Mouse (Mus musculus) olfactory bulb, adult 2 months (tissue): ENCODE data around the gene Armc3. TPM values are rescaled to one million over a fixed set of nuclear protein-coding genes. Genes with fewer than 3 reads are reported as not detected.
A peak's percentile ranks its signal among the peaks of the same experiment; 100 is the strongest.

Source experiments
- H3K27ac ChIP-seq: fragments of 200-500 bp; 2 replicates; pipeline ENCODE4 v1.5.1; 2012; ENCODE audit warnings: low read depth, low read length; ENCODE audit not compliant: insufficient read depth
- H3K4me1 ChIP-seq: fragments of 200-500 bp; 2 replicates; pipeline ENCODE4 v1.6.1; 2012; ENCODE audit warnings: low read length; ENCODE audit not compliant: control insufficient read depth, insufficient read depth
- H3K4me3 ChIP-seq: fragments of 200-500 bp; 2 replicates; pipeline ENCODE4 v1.5.1; 2012; ENCODE audit warnings: mild to moderate bottlenecking, low read depth, low read length, moderate library complexity; ENCODE audit not compliant: insufficient read depth
- CTCF ChIP-seq: fragments of 200-500 bp; IDR thresholded peaks from 2 replicates; pipeline ENCODE4 v1.5.1; 2012; ENCODE audit warnings: low read depth, mild to moderate bottlenecking, low read length, moderate library complexity; ENCODE audit not compliant: insufficient read depth
- POLR2A ChIP-seq: fragments of 200-500 bp; IDR thresholded peaks from 2 replicates; pipeline ENCODE4 v1.6.1; 2012; ENCODE audit warnings: mild to moderate bottlenecking, low read depth, low read length, moderate library complexity; ENCODE audit not compliant: insufficient read depth
- WGBS: fragments of 180-500 bp; shearing (Covaris S2); methylation state at CpG from one replicate; pipeline ENCODE4 v1.1.7; 2018; 5-methylcytosine and 5-hydroxymethylcytosine counted together
- polyA plus RNA-seq: library from polyadenylated mRNA; stranded (reverse); fragments of >200 nt; gene quantifications from 2 replicates; pipeline ENCODE4 v1.2.4, GENCODE M21; 2012; ENCODE audit warnings: low replicate concordance; ENCODE audit not compliant: missing spikeins, insufficient read depth, insufficient read length

Armc3 gene
- polyA plus RNA-seq = not detected in 2 replicates

GRCm38 (mm10) chr2:19198452-19199365, at the start of gene Armc3:
Armc3 (plus strand) TSS chr2:19199302.
- no peak within 1 kb of the TSS for H3K27ac ChIP-seq
- peaks cover 8% of the 10 kb centered on the region for H3K4me1 ChIP-seq
- H3K4me3 ChIP-seq = peak within 1 kb of the TSS; percentile 50
- WGBS = 12% methylated on average over 24 of the region's 24 CpGs
- TF ChIP-seq POLR2A (0 out of 2 replicates have a peak, but pooled peaks have one; percentile 16), CTCF (no peak)

- WGBS = 81% methylated on average over 1 of the region's 1 CpGs
- Histone ChIP-seq H3K27ac (no peak overlapping the region), H3K4me1 (0 out of 2 replicates have a peak, but pooled peaks cover 4% of the 10 kb centered on the region), H3K4me3 (no peak overlapping the region)
- no peak for TF ChIP-seq POLR2A
- no peak for TF ChIP-seq CTCF
Observed at GRCm38 (mm10) chr2:19152687-19153086, 46.4 kb upstream of the Armc3 start.

GRCm38 (mm10) chr2:19156176-19156575, 42.9 kb upstream of the Armc3 start:
- no peak overlapping the region for H3K4me3 ChIP-seq
- TF ChIP-seq CTCF (no peak), POLR2A (no peak)
- 86% methylated on average over 4 of the region's 4 CpGs for WGBS
- H3K27ac ChIP-seq = no peak overlapping the region
- H3K4me1 ChIP-seq = no peaks in the 10 kb centered on the region

- 45% methylated on average over 5 of the region's 5 CpGs for WGBS
- no peaks in the 10 kb centered on the region for H3K4me1 ChIP-seq
- no peak overlapping the region for H3K4me3 ChIP-seq
- no peak overlapping the region for H3K27ac ChIP-seq
- TF ChIP-seq CTCF (no peak), POLR2A (no peak)
Observed at GRCm38 (mm10) chr2:19159539-19159938, 39.6 kb upstream of the Armc3 start.

- Histone ChIP-seq H3K4me1 (no peaks in the 10 kb centered on the region), H3K27ac (no peak overlapping the region), H3K4me3 (no peak overlapping the region)
- TF ChIP-seq CTCF (no peak), POLR2A (no peak)
- 11% methylated on average over 8 of the region's 8 CpGs for WGBS
Observed at GRCm38 (mm10) chr2:19160368-19161114, 38.6 kb upstream of the Armc3 start.

GRCm38 (mm10) chr2:19164234-19164633, 34.9 kb upstream of the Armc3 start:
- no peaks in the 10 kb centered on the region for H3K4me1 ChIP-seq
- 82% methylated on average over 1 of the region's 1 CpGs for WGBS
- no peak overlapping the region for H3K4me3 ChIP-seq
- H3K27ac ChIP-seq = no peak overlapping the region
- TF ChIP-seq POLR2A (no peak), CTCF (no peak)

GRCm38 (mm10) chr2:19176827-19177236, 22.3 kb upstream of the Armc3 start:
- no peak overlapping the region for H3K27ac ChIP-seq
- H3K4me1 ChIP-seq = no peaks in the 10 kb centered on the region
- TF ChIP-seq CTCF = no peak
- no peak for TF ChIP-seq POLR2A
- WGBS = 9% methylated on average over 1 of the region's 1 CpGs
- H3K4me3 ChIP-seq = no peak overlapping the region

- no peak overlapping the region for H3K27ac ChIP-seq
- WGBS = 24% methylated on average over 13 of the region's 13 CpGs
- H3K4me3 ChIP-seq = peak overlapping the region; percentile 50
- TF ChIP-seq POLR2A (no peak), CTCF (no peak)
- peaks cover 8% of the 10 kb centered on the region for H3K4me1 ChIP-seq
Observed at GRCm38 (mm10) chr2:19199366-19199853, 308 bp downstream of the Armc3 start.

GRCm38 (mm10) chr2:19200112-19200511, 1.0 kb downstream of the Armc3 start:
- H3K4me3 ChIP-seq = no peak overlapping the region
- peaks cover 8% of the 10 kb centered on the region for H3K4me1 ChIP-seq
- TF ChIP-seq POLR2A = no peak
- no peak for TF ChIP-seq CTCF
- no peak overlapping the region for H3K27ac ChIP-seq
- WGBS = 61% methylated on average over 1 of the region's 1 CpGs
